Mouse (Mus musculus) liver, adult 2 months (tissue): ENCODE measurements around the gene Psma6.

Experiments used
- CTCF ChIP-seq: fragments of 200-500 bp; IDR thresholded peaks from 2 replicates; pipeline ENCODE4 v1.5.1; 2011; ENCODE audit warnings: low read depth, low read length, control low read depth
- POLR2A ChIP-seq: fragments of 200-500 bp; IDR thresholded peaks from 2 replicates; pipeline ENCODE4 v1.6.1; 2011; ENCODE audit warnings: low read length, control low read depth; ENCODE audit not compliant: insufficient read depth; ENCODE audit errors: extremely low read depth

- no peak for TF ChIP-seq CTCF
- no peak for TF ChIP-seq POLR2A
Observed at GRCm38 (mm10) chr12:55377610-55377980, 6.4 kb upstream of the Psma6 start.
